Mouse (Mus musculus) lung, adult 2 months (tissue): ENCODE results near the gene Espnl.

Source experiments
- CTCF ChIP-seq: fragments of 200-500 bp; IDR thresholded peaks from 2 replicates; pipeline ENCODE4 v1.5.1; 2011; ENCODE audit warnings: mild to moderate bottlenecking, low read length, control low read depth; ENCODE audit not compliant: insufficient read depth
- POLR2A ChIP-seq: fragments of 200-500 bp; IDR thresholded peaks from 2 replicates; pipeline ENCODE4 v1.6.1; 2011; ENCODE audit warnings: low read depth, mild to moderate bottlenecking, control low read depth, low read length, borderline replicate concordance; ENCODE audit errors: extremely low read depth

DNA sequence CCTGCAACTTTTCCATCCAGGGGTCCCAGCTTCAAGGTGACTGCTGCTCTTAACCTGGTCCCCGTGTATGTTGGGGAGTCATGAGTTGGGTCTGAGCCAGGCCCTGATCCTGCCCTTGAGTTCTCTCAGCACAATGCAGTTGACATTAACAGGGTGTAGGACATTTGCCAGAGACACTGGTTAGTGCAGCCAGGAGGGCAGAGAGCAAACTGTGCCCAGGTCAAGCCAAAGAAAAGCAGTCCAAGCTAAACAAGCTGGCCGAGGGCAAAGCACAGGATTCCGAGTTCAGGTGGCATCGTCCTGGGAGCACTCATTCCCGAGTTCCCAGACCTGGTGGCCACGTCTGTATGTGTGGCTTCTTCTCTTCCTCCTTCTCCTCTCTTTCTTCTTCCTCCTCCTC, 4.2 kb upstream of the Espnl start:
- TF ChIP-seq CTCF, result no peak
- no peak for TF ChIP-seq POLR2A
